Mouse (Mus musculus) CD4-positive helper T cell, adult 2 months (primary cell): ENCODE results near the gene Nhlrc4.

Experiments
- DNase-seq: peaks from one replicate; pipeline ENCODE4 v3.0.0-alpha.2; 2012; ENCODE audit warnings: low read depth, missing footprints, low spot score

Nhlrc4 gene

DNA sequence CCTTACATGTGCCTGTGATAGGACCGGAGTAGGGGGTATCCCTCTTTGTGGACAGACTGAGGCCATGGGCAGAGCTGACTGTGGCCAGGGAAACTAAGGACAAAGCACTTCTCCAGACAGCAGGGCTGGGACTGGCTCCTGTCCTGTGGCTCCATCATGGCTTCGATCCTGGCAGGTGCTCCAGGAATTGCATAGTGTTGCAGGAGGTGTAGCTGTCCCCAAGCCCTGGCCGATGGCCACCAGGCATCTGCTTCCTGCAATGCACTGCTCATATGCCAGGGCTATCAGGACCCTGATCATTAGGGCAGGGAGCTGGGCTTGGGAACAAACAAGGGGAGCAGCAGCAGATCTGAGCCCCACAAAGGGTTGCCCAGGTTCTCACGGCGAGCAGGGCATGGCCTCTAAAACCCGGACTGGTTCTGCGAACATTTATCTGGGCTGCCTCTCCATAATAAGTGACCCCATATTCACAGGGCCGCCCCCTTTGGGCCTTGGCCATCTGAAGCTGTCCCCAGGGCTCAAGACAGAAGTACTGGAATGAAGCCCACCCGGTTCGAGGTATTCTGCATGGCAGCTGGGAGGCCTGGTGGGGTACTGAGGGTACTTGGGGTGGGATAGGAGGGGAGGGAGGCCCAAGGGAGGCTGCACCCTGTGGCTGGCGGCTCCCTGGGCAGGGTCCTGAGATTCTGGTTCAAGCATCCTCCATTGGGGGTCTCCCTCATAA, 14.2 kb upstream of the Nhlrc4 start:
- DNase-seq: no peak

DNA sequence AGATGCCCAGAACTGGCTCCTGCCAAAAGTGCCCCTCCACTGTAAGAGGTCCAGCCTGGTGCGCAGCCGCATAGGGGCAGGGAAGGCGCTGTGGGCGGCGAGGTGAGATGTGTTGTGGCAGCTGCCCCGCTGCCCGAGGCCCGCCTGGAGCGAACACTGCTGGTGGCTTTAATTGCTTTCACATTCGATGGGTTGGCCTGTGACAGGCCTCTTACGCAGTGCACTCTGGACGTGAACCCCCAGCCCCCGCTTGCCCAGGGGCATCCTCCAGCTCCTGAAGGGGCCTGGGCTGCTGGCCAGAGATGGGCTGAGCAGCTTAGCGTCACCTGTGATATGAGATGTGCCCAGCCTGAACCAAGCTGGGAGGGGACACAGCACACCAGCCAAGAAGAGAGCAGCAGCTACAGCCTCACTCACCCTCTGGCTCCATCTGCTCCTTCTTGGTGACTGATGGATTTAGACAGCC, 12.9 kb upstream of the Nhlrc4 start:
- DNase-seq: no peak

DNA sequence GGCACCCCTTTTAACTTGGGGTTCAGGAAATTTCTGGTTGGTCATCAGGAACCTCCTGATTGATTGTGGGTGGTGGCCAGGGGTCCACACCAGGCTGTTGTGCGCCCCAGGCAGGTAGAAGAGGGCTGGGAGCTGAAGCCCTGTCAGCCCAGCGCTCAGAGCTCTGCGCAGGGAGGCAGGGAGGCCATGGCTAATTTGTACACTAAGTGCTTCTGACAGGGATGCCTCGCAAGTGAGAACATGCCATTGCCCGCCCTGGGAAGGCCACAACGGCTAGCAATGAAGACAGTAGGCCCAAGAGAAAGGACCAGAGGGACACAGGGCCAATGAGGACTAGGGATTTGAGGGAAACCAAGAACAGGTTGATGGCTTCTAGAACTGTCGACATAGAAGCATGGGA, 11.9 kb upstream of the Nhlrc4 start:
- DNase-seq: no peak

DNA sequence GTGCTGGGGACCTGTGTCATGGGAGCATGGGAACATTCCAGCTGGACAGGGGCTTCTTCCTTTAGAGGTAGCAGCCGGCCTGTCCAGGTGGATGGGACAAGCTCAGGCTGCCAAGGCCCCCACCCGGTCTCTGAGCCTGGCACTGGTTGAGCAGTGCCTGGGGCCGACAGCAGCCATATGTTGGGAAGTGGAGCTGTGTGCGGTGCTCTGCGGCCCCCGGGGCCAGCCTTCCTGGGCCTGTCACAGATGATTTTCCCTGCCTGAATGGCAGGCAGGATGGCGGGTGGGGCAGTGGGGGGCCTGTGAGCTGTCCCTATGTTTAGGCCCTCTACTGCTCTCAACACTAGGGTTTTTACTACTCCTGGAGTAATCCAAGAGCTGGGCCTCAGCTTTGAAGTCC, 11.4 kb upstream of the Nhlrc4 start:
- DNase-seq: no peak

DNA sequence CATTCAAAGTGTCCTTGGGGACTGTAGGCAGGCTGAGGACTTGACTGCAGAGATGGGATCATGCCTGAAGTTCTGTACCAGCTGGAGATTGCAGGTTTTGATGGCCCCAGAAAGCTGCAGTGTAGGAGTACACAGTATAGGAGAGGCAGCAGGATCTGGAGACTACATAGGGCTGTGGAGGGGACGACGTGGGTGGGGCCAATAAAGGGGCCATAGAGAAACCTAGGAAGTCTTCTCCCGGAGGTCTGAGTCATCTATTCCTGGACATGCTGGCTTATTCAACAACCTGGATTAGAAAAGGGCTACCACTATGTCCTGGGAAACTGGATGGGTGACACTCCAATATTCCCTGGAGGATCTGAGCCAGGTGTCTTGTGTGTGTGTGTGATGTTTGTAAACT, 11.0 kb upstream of the Nhlrc4 start:
- no peak for DNase-seq

DNA sequence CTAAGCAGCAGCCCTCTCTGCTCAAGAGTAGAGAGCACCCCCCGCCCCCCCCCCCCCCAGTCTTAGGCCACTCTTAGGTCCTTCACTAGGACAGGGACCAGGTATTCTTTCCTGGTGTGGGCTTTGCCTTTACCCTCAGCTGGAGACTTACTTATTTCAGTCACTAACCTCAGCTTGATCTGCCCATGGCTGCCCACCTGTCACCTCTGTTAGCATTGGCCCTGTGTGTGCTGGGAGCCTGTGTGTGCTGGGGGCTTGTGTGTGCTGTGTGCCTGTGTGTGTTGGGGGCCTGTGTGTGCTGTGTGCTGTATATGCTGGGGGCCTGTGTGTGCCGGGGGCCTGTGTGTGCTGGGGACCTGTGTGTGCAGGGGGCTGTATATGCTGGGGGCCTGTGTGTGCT, 9.9 kb upstream of the Nhlrc4 start:
- no peak for DNase-seq

DNA sequence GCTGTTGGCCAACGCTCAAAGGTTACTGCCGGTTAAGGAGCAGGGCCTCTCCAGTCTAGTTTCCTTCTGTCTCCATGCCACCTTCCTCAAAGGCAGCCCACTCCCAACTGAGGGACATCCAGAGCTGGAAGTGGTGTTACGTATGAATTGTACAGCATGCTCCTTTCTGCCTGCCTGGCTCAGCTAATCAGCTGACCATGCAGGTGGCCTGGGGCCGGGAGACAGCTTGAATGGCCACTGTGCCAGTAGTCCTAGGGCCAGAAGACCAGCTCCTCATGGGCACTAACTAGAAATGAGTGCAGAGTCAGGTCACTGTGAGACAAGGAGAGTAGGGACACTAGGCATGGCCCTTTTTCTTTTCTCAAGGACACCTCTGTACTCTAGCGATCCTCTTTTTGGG, 8.4 kb upstream of the Nhlrc4 start:
- DNase-seq: no peak

DNA sequence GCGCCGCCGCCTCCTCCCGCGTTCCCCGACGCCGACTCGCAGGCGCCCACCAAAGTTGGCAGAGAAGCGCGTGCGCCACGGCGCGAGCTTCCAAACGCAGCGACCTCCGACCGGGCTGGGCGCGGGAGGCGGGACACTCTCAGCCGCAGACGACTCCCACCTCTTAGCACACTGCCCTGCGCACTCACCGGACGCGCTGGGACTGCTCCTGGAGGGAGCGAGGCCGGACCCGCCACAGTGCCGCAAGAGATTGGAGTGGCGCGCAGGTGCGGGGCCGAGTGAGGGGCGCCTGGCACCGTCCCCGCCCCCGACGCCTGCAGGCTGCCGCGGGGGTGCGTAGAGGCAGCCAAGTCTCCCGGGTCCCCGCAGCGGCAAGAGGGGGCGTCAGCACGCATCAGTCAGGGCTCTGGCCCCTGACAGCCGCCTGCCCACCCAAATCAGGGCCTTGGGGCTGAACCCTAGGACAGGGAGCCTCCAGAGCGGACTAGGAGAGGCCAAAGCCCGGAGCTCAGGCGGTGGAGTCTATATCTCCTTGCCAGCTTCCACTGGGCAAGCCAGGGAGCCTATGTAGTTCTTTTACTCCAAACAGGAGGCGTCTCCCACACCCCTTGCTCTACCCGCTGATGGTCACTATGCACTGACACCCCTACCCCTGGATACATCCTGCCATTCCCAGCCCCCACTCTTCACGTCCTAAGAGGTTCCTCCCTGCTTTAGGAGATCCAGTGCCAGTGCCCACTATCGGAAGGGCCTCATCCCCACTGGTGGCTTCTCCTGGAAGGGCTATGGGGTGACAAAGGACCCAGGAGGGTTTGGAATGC, 7.3 kb upstream of the Nhlrc4 start, which contains the start of gene A930017K11Rik:
A930017K11Rik (minus strand) TSS at position 763 of the 821 bp plus-strand sequence.
- DNase-seq: no peak

DNA sequence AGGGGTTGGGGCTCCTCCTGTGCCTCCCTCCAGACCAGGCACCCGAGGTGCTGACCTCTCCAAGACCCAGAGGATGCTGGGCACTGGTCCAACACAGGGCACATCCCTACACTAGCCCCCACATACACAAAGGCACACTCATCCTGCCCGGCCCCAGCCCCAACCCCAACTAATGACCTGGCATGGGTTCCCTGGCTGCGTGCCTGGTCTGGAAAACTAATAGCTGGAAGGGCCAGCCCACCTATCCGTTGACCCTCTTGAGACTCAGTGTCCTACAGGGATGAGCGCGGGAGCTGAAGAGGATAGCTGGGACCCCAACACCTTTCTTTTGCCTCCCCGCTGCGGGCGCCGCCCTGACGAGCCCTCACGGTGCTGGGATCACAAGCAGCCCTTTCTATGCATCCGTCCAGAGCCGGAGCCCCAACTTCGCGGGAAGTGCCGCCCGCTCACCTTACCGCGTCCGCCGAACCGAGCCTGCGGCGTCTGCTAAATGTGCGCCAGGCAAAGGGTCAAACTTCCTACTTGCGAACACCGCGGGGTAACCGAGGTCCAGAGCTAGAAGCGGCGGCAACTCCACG, 6.6 kb upstream of the Nhlrc4 start:
- no peak for DNase-seq

DNA sequence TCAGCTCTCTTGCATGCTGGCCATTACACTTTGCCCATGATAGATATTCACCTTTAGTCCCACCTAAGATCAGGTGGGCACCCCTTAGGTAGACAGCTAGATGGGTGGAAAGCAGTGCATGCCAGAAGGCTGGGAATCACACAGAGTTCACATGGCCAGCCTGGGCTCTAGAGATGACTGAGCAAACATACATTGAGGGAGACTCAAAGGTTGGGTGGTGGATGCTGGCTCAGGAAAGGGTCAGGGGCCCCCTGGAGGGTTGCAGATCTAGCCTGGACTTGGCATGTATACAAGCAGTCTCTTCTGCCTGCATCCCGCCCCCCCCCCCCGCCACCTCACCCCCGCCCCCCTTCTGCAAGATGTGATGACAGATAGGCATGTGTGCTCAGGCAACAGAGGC, 5.9 kb upstream of the Nhlrc4 start:
- DNase-seq: no peak

DNA sequence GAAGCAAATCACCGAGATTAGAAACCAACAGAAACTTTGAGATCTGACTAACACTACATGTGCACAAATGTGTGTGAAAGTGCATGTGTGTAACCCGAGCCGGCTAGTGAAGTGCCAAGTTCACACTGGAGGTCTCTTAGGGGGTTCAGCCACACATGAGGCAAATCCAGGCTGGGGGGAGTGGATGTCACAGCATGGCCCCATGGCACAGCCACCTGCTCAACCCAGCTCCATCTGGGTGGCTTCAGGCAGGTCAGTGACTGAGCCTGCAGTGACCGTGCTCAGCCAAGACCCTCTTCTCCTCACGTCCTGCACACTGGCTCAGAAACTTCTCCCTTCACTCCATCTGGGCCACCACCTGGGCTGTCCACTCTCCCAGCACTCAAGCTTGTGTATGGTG, 5.2 kb upstream of the Nhlrc4 start:
- DNase-seq: no peak

DNA sequence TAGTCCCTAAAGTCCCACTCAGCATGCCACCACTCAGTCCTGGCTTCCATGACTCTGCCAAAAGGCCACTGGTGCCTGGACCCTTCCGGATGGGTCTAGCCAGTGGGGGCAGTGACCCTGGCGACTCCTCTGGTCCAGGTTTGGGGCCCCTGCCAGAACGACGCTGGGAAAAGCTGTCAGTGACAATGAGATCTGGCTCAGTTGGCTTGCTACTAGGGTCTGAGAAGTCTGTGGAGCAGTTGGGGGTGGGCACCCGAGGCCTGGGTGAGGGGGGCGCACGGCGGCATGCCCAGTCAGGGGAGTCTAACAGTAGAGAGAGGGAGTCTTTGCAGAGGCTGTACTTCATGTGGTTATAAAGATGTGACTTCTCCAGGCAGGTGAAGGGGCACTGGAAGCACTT, 3.3 kb upstream of the Nhlrc4 start:
- DNase-seq: no peak

DNA sequence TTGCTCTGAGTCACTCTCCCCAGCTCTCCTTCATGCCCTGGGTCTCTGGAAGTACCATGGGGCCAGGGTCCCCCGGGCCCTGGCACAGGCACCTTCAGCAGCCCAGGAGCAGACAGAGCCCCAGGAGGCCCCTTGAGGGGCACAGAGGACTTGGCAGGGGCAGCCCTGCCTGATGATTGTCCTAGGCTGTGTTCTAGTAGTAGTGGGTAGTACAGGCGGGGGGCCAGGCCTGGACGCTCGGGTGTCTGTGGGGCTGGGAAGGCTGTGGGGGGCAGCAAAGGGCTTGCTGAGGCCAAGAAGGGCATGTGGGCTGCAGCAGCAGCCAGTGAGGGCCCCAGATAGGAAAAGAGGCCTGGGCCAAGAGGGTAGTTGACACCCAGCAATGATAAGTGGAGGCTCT, 2.8 kb upstream of the Nhlrc4 start:
- DNase-seq: no peak

DNA sequence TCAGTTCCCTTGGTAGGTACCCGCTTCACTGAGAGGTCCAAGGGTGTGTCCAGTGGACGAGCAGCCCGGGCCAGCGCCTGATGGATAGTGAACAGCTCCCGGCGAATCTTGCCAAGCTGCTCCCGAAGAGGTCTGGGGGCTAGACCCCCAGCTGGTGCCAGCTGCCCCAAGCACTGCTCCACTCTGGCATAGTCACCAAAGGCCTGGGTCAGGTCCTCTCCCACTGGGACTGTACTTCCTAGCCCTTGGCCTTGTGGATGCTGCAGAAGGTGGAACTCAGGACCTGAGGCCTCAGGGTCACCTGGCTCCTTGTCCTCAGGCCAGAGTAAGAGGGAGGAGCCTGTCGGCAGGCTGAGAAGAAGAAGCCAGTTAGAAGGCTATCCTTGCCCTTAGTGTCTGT, 2.1 kb upstream of the Nhlrc4 start:
- DNase-seq: no peak

DNA sequence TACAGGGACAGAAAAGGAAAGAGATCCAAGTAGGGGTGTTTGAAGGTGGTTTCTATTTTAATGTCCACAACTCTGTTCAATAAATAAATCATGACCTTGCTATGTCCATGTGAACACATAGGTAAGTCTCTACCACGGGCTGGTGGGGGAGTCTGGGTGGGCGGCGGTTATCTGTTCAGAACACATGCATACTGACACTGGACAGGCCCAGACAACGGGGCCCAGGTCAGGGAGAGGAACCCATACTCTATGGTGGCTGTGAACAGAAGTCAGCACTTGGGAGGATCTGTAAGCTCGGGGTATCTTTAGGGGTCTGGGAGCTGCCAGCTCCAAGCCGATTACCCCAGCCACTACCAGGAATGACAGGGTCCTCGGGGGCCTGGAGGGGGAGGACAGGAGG, 1.6 kb upstream of the Nhlrc4 start:
- no peak for DNase-seq

DNA sequence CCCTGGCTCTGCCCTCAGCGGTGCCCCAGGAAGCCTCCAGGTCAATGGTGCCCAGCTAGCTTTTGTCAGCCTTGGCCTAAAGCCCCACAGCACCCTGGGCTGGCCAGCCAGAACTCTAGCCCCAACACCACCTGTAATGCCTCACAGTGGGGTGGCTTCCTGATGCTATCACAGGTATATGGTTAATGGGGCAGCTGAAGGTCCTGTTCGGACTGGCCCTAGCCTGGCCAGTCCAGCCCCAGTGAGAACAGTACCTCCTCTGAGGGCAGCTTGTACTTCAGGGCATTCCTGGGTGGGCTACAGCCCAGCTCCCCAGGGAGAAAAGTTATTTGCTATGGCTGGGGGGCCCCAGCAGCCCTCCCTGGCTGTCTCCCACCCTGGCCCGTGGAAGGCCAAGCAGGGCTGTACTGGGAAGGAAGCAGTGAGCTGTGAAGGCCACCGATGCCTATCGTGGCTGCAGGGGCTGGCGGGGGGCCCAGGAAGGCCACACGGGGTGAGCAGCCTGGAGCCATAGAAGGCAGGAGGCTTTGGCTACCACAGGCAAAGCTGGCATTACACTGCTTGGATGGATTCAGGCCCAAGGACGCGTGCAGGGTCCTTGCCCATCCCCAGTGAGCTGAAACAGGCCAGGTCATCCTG, 875 bp upstream of the Nhlrc4 start:
- DNase-seq: no peak

DNA sequence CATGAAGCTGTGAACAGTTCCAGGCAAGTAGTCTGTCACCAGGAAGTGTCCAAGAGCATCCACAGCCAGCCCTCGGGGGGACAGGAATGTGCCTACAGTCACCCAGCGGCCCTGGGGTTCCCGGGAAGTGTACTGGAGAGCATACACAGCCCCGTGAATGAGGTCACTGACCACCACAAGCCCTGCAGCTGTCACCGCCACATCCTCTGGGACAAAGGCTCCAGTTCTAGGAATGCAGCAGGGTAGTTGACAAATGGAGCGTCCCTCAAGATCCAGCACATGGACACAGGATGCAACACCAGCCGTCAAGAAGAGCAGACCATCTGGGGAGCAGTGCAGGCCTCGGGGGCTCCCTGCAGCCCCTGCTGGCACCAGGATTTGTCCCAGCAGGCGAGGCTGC, 992 bp downstream of the Nhlrc4 start:
- no peak for DNase-seq

DNA sequence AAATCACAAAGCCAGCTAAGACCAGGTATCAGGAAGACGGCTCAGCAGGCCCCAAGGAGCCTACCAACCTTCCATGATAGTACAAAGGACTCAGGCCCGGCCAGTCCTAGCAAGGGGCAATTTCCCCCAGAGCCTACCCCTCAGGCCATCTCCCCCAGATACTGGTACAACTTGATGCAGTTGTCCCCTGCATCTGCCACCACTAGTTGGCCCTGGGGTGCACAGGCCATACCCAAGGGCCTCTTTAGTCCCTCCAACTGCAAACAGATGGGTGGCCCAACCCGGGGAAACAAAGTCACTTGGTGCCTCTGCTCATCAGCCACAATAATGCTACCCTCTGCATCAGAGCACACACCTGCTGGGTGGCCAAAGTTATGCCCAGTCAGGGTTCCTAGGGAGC, 1.5 kb downstream of the Nhlrc4 start:
- no peak for DNase-seq

DNA sequence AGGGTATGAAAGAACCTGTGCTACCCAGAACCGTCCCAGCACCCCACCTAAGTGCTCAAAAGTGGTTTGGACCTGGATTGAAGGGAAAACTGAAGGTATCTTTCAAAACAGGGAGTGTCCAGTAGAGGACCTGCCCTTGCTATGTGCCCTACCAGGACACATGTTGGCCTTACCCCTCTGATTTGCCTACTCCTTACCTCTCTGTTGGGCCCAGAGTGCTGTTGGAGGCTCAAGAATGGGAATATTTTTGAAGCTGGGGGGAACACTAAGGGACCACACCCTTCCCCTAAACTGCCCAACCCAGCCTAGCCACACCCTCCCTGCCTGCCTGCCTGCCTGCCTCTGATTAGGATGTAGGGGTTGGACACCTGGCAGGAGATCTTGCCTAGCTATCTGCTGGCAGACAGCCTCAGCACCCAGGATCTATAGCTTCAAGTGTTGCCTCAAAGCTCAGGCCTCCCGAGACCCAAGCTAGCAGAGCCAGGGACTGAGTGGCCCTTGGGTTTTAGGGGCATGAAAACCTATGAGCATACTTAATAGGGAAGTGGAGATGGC, 2.1 kb downstream of the Nhlrc4 start:
- DNase-seq: no peak

DNA sequence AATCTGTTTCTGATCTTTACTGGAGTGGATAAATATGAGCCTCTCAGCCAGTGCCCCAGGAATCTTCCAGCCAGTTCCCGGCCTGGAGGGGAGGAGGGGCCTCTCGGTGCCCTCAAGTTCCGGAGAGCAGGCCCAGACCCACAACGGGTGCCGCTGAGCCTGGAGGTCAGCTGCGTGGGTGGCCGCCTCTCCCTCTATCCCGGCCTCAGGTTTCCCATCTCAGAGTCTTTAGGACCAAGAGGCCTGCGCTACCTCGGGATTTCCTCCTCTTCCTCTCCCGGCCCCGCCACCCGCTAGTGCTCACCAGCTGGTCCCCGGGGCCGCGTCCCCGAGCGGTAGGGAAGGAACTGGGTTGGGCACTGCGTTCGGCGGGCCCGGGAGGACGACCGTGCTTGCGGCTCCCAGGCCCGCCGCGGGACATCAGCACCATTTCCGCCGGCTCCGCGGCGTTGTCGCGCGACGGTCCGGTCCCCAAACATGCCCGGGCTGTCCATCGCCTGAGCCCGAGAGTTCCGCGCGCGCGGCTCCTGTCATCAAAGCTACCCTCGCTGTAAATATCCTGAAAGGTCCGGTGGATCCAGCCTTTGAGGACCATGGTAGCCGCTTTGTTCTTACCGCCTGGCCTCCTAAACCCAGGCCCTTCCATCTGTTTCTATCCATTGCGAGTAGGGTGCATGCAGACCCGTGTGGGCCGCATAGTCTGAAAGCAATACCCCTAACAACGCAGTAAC, 3.1 kb downstream of the Nhlrc4 start:
- peak; percentile 84 for DNase-seq

DNA sequence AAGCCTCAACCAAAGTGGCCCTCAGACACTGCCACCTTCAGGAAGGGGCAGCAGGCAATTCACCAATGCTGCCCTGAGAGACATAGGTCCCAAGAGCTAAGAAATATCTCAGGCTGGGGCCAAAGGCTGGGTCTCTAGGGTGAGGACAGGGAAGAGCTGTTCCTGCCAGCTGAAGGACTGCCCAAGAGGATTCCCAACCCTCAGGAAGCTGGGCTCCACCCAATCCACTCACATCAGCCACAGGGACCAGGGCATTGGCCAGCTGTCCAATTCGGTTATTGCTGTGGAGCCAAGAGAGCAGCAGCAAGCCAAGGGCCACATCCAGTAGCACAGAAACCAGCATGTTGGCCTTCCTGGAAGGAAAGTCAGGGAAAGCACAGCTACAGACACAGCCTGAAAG, 10.2 kb downstream of the Nhlrc4 start:
- no peak for DNase-seq
